23 mouse cellular contexts compared by ENCODE assay signal in genomic region chr2:34620778-34621415, GRCm38 (mm10).
DNase-seq lines count a peak whose midpoint lies in the region; ATAC-seq and TF ChIP-seq lines count a peak whose summit lies in the region.
"Had no signal": no experiment of that assay in that cellular context is flagged by ENCODE, and none has a peak within 500 bp of the region (broad histone marks: within the 10 kb centered on the region; RNA-seq: fewer than 3 reads in every experiment).

No protein-coding gene starts in this region.

- H3K36me3 ChIP-seq in heart, embryonic 10.5 days: peaks cover 25% of the 10 kb centered on the region
- H3K36me3 ChIP-seq in heart, adult 2 months (ENCODE audit: control insufficient read depth, insufficient read depth, low read length): no peaks in the 10 kb centered on the region
- 0 out of 2 replicates have a peak, but pooled peaks cover 4% of the 10 kb centered on the region for H3K36me3 ChIP-seq in stomach, embryonic 15.5 days
- peaks cover 7% of the 10 kb centered on the region for H3K36me3 ChIP-seq in stomach, postnatal 0 days (ENCODE audit: control insufficient read depth, insufficient read depth, low read length)
- peaks cover 30% of the 10 kb centered on the region for H3K36me3 ChIP-seq in midbrain, embryonic 13.5 days
- H3K36me3 ChIP-seq: lung, embryonic 15.5 days had no signal

- no peak for TF ChIP-seq POLR2A in heart, adult 2 months (IDR thresholded peaks at IDR 0.05; ENCODE audit: insufficient read depth, low read depth, low read length)

- no peak for TF ChIP-seq CTCF in heart, adult 2 months (IDR thresholded peaks at IDR 0.05)
- TF ChIP-seq CTCF in stomach, postnatal 0 days (IDR thresholded peaks at IDR 0.05; ENCODE audit: low read depth): no peak

- no peaks in the 10 kb centered on the region for H3K79me2 ChIP-seq in heart, adult 2 months (replicated peaks; ENCODE audit: control insufficient read depth, insufficient read depth, low read length)

- 47% methylated on average over 10 of the region's 10 CpGs for WGBS in heart, embryonic 10.5 days
- 61% methylated on average over 10 of the region's 10 CpGs for WGBS in heart, adult 2 months
- WGBS in stomach, embryonic 15.5 days: 57% methylated on average over 10 of the region's 10 CpGs
- WGBS in stomach, postnatal 0 days: 59% methylated on average over 10 of the region's 10 CpGs
- WGBS in midbrain, embryonic 13.5 days: 85% methylated on average over 10 of the region's 10 CpGs

- H3K4me1 ChIP-seq in heart, embryonic 10.5 days: peaks cover 43% of the 10 kb centered on the region
- H3K4me1 ChIP-seq in heart, adult 2 months (ENCODE audit: control insufficient read depth, insufficient read depth, low read length): no peaks in the 10 kb centered on the region
- peaks cover 7% of the 10 kb centered on the region; the same call in 1 of the 2 replicates for H3K4me1 ChIP-seq in stomach, embryonic 15.5 days
- H3K4me1 ChIP-seq in stomach, postnatal 0 days (replicated peaks; ENCODE audit: control insufficient read depth, insufficient read depth): no peaks in the 10 kb centered on the region
- H3K4me1 ChIP-seq in midbrain, embryonic 13.5 days (replicated peaks): 0 out of 2 replicates have a peak, but pooled peaks cover 7% of the 10 kb centered on the region
- H3K4me1 ChIP-seq: lung, embryonic 15.5 days; midbrain, embryonic 10.5 days had no signal

- no peak for TF ChIP-seq EP300 in heart, adult 2 months (IDR thresholded peaks at IDR 0.05; ENCODE audit: insufficient read depth, low read depth, low read length)
- TF ChIP-seq EP300 in stomach, postnatal 0 days (optimal IDR thresholded peaks at IDR 0.05): no peak

- H3K27me3 ChIP-seq in heart, embryonic 10.5 days (ENCODE audit: insufficient read depth, poor library complexity, severe bottlenecking): no peaks in the 10 kb centered on the region
- no peaks in the 10 kb centered on the region for H3K27me3 ChIP-seq in heart, adult 2 months (ENCODE audit: control insufficient read depth, insufficient read depth, low read length)
- H3K27me3 ChIP-seq in stomach, embryonic 15.5 days (replicated peaks): no peaks in the 10 kb centered on the region
- H3K27me3 ChIP-seq in stomach, postnatal 0 days (ENCODE audit: control insufficient read depth, insufficient read depth, low read length): no peaks in the 10 kb centered on the region
- H3K27me3 ChIP-seq in midbrain, embryonic 13.5 days: no peaks in the 10 kb centered on the region
- H3K27me3 ChIP-seq: embryonic facial prominence, embryonic 15.5 days; limb, embryonic 15.5 days; lung, embryonic 15.5 days; neural tube, embryonic 15.5 days had no signal

- no peak overlapping the region for H3K4me3 ChIP-seq in heart, embryonic 10.5 days
- no peak overlapping the region for H3K4me3 ChIP-seq in heart, adult 2 months
- no peak overlapping the region for H3K4me3 ChIP-seq in stomach, embryonic 15.5 days (replicated peaks)
- no peak overlapping the region for H3K4me3 ChIP-seq in stomach, postnatal 0 days (ENCODE audit: low read depth, low read length)
- no peak overlapping the region for H3K4me3 ChIP-seq in midbrain, embryonic 13.5 days (replicated peaks)
- H3K4me3 ChIP-seq: embryonic facial prominence, embryonic 15.5 days; layer of hippocampus, adult 2 months; limb, embryonic 15.5 days; lung, embryonic 15.5 days; midbrain, embryonic 10.5 days; neural tube, embryonic 15.5 days had no signal

- H3K9me3 ChIP-seq in heart, embryonic 10.5 days: no peaks in the 10 kb centered on the region
- no peaks in the 10 kb centered on the region for H3K9me3 ChIP-seq in stomach, embryonic 15.5 days
- H3K9me3 ChIP-seq in stomach, postnatal 0 days (ENCODE audit: control insufficient read depth, low read length): no peaks in the 10 kb centered on the region
- no peaks in the 10 kb centered on the region for H3K9me3 ChIP-seq in midbrain, embryonic 13.5 days
- H3K9me3 ChIP-seq: embryonic facial prominence, embryonic 15.5 days; limb, embryonic 15.5 days; lung, embryonic 15.5 days; midbrain, embryonic 10.5 days; neural tube, embryonic 15.5 days had no signal

- no peak overlapping the region for H3K4me2 ChIP-seq in stomach, embryonic 15.5 days
- no peak overlapping the region for H3K4me2 ChIP-seq in stomach, postnatal 0 days (replicated peaks; ENCODE audit: low read depth)
- no peak overlapping the region for H3K4me2 ChIP-seq in midbrain, embryonic 13.5 days (replicated peaks)
- H3K4me2 ChIP-seq: embryonic facial prominence, embryonic 15.5 days; limb, embryonic 15.5 days; lung, embryonic 15.5 days; neural tube, embryonic 15.5 days had no signal

- intact Hi-C loops in heart, adult 2 months (cut with DNase I): no loop called here

- no peak for DNase-seq in heart, embryonic 10.5 days (ENCODE audit: low spot score)
- no peak for DNase-seq in heart, adult 2 months
- no peak for DNase-seq in stomach, postnatal 0 days (ENCODE audit: low spot score)
- peak; percentile 40 for DNase-seq in ZHBTc4 (ENCODE audit: low read depth, low spot score)
- peak; percentile 20 for DNase-seq in skeletal muscle tissue, adult 2 months (ENCODE audit: low read depth, low spot score)
- DNase-seq in cerebellum, adult 18-20 months: no peak
- DNase-seq: adrenal gland, postnatal 25 days; B cell, adult 2 months; cerebellum, adult 9-10 months; gastrocnemius, postnatal 25 days; heart, postnatal 14 days; kidney, adult 8-10 months; right cerebral cortex, adult 18-20 months had no signal

- peak; percentile 60; the same call in 1 of the 2 replicates for ATAC-seq in stomach, embryonic 15.5 days (ENCODE audit: insufficient read depth, low FRiP score, low read depth)
- ATAC-seq in stomach, postnatal 0 days (ENCODE audit: low FRiP score, low TSS enrichment): no peak; the same call in 1 of the 2 replicates
- no peak for ATAC-seq in midbrain, embryonic 13.5 days
- ATAC-seq: forebrain, embryonic 16.5 days had no signal

- no peak overlapping the region for H3K9ac ChIP-seq in heart, adult 2 months (ENCODE audit: low read depth, low read length)
- no peak overlapping the region for H3K9ac ChIP-seq in stomach, embryonic 15.5 days
- H3K9ac ChIP-seq in stomach, postnatal 0 days (ENCODE audit: low read length): no peak overlapping the region
- no peak overlapping the region for H3K9ac ChIP-seq in midbrain, embryonic 13.5 days (replicated peaks)
- H3K9ac ChIP-seq: embryonic facial prominence, embryonic 15.5 days; limb, embryonic 15.5 days; liver, embryonic 14.5 days; lung, embryonic 15.5 days; neural tube, embryonic 15.5 days had no signal

- peak overlapping the region; percentile 37; the same call in 1 of the 2 replicates for H3K27ac ChIP-seq in heart, embryonic 10.5 days
- H3K27ac ChIP-seq in heart, adult 2 months: no peak overlapping the region
- no peak overlapping the region for H3K27ac ChIP-seq in stomach, embryonic 15.5 days
- H3K27ac ChIP-seq in stomach, postnatal 0 days (replicated peaks): no peak overlapping the region
- no peak overlapping the region for H3K27ac ChIP-seq in midbrain, embryonic 13.5 days
- H3K27ac ChIP-seq: embryonic facial prominence, embryonic 15.5 days; layer of hippocampus, adult 2 months; limb, embryonic 15.5 days; liver, embryonic 14.5 days; lung, embryonic 15.5 days; midbrain, embryonic 10.5 days; neural tube, embryonic 15.5 days had no signal

Comparison
In these comparisons a context has a peak if more than half of its experiments do, and no peak if none do; other contexts are left out.
1. DNase-seq: peak in ZHBTc4 (single experiment) and skeletal muscle tissue, adult 2 months (single experiment); none in heart, embryonic 10.5 days (single experiment), heart, adult 2 months (0 of 2), stomach, postnatal 0 days (single experiment) and cerebellum, adult 18-20 months (0 of 2).